Mouse (Mus musculus): ENCODE data around the gene Pck2.

Pck2 gene

GRCm38 (mm10) chr14:55575711-55576110 lies 35.6 kb downstream of the Pck2 start:
- DNase-seq (ENCODE audit: low spot score): no peak

- DNase-seq (ENCODE audit: low spot score): no peak
Measured at GRCm38 (mm10) chr14:55576376-55576775, 36.3 kb downstream of the Pck2 start.

GRCm38 (mm10) chr14:55577871-55578667 lies 38.0 kb downstream of the Pck2 start, which contains the start of gene Psme1:
TSS of gene Psme1 (plus strand) at chr14:55578123.
- peak; percentile 83 for DNase-seq (ENCODE audit: low spot score)

- DNase-seq (ENCODE audit: low spot score): no peak
Measured at GRCm38 (mm10) chr14:55578668-55579269, 38.7 kb downstream of the Pck2 start.

- DNase-seq (ENCODE audit: low spot score): no peak
Measured at GRCm38 (mm10) chr14:55579511-55580496, 39.7 kb downstream of the Pck2 start.

GRCm38 (mm10) chr14:55580731-55581130 lies 40.7 kb downstream of the Pck2 start:
- DNase-seq (ENCODE audit: low spot score): no peak

- DNase-seq (ENCODE audit: low spot score): no peak
Measured at GRCm38 (mm10) chr14:55581981-55582681, 42.1 kb downstream of the Pck2 start.

- DNase-seq (ENCODE audit: low spot score): no peak
Measured at GRCm38 (mm10) chr14:55584303-55584701, 44.2 kb downstream of the Pck2 start.

GRCm38 (mm10) chr14:55584702-55585565 lies 44.9 kb downstream of the Pck2 start, which contains the start of gene Emc9:
TSS of gene Emc9 (minus strand) at chr14:55585302.
- peak; percentile 85 for DNase-seq (ENCODE audit: low spot score)

- peak; percentile 79 for DNase-seq (ENCODE audit: low spot score)
Measured at GRCm38 (mm10) chr14:55585566-55585960, 45.5 kb downstream of the Pck2 start.

GRCm38 (mm10) chr14:55586149-55586548 lies 46.1 kb downstream of the Pck2 start:
- no peak for DNase-seq (ENCODE audit: low spot score)

- no peak for DNase-seq (ENCODE audit: low spot score)
Measured at GRCm38 (mm10) chr14:55589271-55589670, 49.2 kb downstream of the Pck2 start.

- DNase-seq (ENCODE audit: low spot score): no peak
Measured at GRCm38 (mm10) chr14:55589771-55590448, 49.8 kb downstream of the Pck2 start.

GRCm38 (mm10) chr14:55590748-55591330 lies 50.8 kb downstream of the Pck2 start, which contains the start of gene Psme2:
TSS of gene Psme2 (minus strand) at chr14:55591113.
- DNase-seq (ENCODE audit: low spot score): peak; percentile 98

- DNase-seq (ENCODE audit: low spot score): peak; percentile 95
Measured at GRCm38 (mm10) chr14:55591331-55591891, 51.3 kb downstream of the Pck2 start, which contains the start of gene Rnf31. TSS of gene Rnf31 (plus strand) at chr14:55591708.

- DNase-seq (ENCODE audit: low spot score): no peak
Measured at GRCm38 (mm10) chr14:55592226-55592625, 52.2 kb downstream of the Pck2 start.

- DNase-seq (ENCODE audit: low spot score): no peak
Measured at GRCm38 (mm10) chr14:55596036-55596690, 56.1 kb downstream of the Pck2 start.
